Mouse (Mus musculus) monocyte, adult 2 months (primary cell): ENCODE data around the gene Ccl25.

ENCODE experiments used
- DNase-seq, 2 experiments: peaks; one replicate each; pipeline ENCODE4 v3.0.0; 2022; ENCODE audit warnings: low spot score in 2 of 2, low read depth in 1 of 2

Gene Ccl25

GRCm38 (mm10) chr8:4324983-4325750, at the start of gene Ccl25, which contains the start of gene Elavl1:
Ccl25 (plus strand) TSS chr8:4325210.
Elavl1 (minus strand) TSS chr8:4325413.
- DNase-seq, result peak; percentile 82 to 94

DNA sequence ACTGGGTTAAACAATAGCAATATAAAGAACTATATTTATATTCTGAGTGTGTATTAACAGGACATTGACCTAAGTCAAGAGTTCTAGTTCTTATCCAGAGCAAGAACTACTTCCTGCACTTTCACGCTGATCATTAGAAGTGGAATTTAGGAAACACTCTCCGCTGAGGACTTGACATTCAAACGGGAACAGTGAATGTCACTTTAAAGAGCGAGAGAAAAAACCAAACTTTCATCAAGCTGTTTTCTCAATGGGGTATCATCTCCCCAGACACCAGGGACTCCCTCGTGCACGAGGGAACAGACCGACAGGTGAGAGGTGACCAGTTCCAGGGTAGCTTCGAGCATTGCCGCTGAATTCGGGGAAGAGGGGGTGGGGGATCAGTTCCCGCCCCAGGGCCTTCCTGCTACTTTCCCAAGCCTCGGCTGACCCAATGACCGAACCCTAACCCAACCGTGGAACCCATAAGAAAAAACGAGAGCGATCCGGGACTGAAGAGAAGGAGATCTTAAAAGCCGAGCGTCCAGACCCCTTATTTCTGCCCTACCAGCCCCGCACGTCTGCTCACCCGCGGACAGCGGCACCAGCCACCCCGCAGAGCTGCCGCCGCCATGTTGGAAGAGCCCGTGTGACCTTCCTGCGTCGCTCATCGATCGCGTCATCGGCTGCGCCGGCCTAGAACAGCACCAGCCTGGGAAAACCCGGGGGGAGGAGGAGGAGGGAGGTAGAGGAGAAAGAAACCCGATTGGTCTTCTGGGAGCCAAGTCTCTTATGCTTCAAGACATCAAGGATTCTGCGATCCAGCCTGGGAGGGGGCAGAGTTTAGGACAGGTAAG, 49.5 kb upstream of the Ccl25 start, which contains the start of gene Timm44:
TSS of gene Timm44 (minus strand) at position 639 of the 836 bp plus-strand sequence.
- DNase-seq, result peak; percentile 72 to 87

DNA sequence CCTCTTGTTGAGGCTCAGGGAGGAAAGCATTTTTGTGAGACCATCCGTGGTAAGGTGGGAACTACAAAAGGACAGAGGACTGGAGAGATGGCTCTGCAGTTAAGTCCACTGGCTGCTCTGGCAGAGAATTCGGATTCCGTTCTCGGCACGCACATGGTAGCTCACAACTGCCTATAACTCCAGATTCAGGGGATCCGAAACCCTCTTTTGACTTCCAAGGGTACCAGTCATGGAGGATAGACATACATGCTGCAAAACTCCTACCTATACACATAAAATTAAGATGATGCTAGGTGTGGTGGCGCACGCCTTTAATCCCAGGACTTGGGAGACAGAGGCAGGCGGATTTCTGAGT, 48.9 kb upstream of the Ccl25 start:
- DNase-seq, result no peak

- DNase-seq, result no peak
These were observed 32.3 kb upstream of the Ccl25 start for GRCm38 (mm10) chr8:4292738-4293137.

GRCm38 (mm10) chr8:4297822-4298221, 27.2 kb upstream of the Ccl25 start:
- DNase-seq, result no peak

- no peak for DNase-seq
These were observed 20.9 kb upstream of the Ccl25 start for GRCm38 (mm10) chr8:4304124-4304547.

GRCm38 (mm10) chr8:4305838-4306237, 19.2 kb upstream of the Ccl25 start:
- DNase-seq, result no peak

DNA sequence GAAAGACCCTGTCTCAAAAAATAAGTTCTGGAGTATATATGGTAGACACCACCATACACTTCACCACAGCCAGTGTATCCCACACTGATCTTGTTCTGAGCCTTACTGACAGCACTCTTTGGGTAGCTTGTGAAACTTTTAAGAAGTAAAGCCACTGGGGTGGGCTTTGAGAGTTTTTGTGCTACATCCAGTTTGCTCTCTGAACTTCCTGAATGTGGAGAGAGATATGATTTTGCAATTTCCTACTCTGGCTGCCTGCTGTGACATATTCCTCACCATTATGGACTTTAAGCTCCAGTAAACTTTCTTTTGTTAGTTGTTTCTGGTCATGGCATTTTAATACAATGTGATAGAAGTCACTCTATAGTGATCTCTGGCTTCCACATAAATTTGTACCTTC, 12.9 kb upstream of the Ccl25 start:
- DNase-seq, result no peak

DNA sequence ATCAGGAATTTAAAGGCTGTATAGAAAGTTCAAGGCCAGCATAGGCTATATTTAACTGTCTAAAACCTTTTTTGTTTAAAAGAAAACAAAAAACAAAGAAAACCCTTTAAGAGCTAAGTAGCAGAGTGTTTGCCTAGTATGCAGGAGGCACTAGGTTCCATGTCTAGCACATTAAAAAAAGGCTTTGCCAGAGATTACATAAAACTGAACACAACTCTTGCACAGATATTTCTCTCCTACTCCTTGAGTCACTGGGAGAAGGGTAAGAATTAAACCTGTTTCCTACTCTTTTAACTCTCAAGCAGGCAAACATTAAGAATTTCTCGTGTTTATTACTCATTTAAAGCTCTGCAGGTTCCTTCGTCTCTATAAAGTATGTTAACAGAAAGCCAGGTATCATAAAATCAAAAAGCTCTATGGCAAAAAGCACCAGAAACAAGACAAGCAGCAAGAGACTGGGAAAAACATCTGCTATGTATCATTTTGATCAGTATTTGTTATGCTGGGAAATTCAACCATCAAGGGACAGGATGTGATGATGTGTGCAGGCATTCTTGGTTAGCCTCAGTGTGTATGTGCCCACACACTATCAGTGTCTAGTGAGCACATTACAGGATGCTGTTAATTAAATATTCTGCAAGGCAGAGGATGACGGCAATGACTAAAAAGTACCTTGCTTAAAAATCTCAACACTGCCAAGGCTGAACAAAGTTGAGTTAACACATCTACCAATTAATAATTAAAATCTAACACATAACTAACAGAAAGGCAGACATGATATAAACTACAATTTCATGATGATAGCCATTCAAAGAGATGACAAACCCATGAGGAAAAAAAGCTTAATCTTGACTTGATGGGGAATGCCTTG, 11.5 kb upstream of the Ccl25 start:
- no peak for DNase-seq

GRCm38 (mm10) chr8:4314852-4315251, 10.2 kb upstream of the Ccl25 start:
- no peak for DNase-seq

- DNase-seq, result no peak
These were observed 6.9 kb upstream of the Ccl25 start for GRCm38 (mm10) chr8:4318124-4318523.

GRCm38 (mm10) chr8:4318796-4319572, 6.0 kb upstream of the Ccl25 start:
- DNase-seq, result no peak

DNA sequence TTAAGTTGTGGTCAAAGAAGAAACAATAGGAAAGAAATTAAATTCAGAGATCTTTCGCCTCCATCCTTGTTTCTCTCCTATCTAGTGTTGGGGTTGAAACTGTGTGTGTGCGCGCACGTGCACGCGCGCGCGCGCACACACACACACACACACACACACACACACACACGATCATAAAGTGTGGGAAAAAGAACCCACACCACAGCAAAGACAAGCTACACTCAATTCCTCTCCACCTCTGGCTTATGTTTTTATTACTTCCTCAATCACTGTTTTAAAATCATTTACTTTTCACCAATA, 5.5 kb upstream of the Ccl25 start:
- DNase-seq, result no peak

DNA sequence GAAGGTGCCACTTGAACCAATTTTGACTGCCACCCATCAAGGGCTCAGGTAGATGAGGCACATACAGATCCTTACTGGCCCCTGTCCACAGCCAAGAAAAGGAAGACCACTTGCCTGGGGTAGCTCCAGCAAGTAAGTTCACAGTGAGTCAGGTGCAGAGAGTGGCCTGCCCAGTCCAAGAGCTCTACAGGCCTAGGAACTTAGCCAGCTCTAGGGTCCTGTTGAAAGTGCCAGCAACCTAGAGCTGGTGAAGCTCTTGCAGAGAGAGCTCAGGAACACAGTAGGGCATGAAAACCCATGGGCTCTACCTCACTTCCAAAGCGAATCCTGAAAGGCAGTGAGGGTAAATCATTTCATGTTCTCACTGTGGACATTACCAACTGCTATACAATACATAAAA, 4.6 kb upstream of the Ccl25 start:
- DNase-seq, result no peak

DNA sequence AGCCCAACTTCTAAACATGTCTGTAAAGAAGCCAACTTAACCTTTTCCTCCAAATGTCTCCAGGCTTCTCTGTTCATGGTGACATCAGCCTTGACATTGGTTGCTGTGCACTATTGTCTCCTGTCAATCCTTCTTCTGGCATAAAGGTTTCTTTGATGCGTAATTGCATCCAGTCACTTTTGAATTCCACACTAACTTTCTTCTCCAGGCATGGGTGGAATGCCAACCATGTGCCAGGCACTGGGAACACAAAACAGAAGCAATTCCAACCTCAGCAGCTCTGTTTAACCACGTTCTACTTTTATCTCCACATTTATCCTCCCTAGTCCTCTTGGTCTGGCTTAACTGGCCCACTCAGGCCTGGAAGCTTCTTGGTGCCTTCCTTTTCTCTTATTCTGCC, 4.0 kb upstream of the Ccl25 start:
- DNase-seq, result no peak

DNA sequence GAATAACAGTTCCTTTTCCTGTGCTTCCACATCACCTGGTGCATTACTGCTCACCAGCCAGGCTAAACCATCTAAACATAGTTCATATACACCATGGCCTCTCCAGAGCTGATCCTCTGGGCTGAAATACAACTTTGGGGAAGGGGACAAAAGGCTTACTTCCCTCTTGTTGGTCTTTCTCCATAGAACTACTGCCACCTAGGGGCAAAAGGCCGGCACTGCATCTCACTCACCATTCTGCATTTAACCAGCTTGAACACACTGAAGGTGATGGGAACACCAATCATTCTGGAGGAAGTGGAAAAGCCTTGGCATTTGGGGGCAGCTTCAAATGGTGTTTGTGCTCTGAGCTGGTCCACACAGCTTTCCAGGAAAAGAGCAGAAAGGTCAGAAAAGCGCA, 2.5 kb upstream of the Ccl25 start:
- DNase-seq, result peak; percentile 48 to 76

GRCm38 (mm10) chr8:4323917-4324316, 1.1 kb upstream of the Ccl25 start:
- no peak for DNase-seq

- peak in 1 of 2 experiments; percentile 1 for DNase-seq
These were observed 485 bp upstream of the Ccl25 start for GRCm38 (mm10) chr8:4324525-4324924.

- DNase-seq, result no peak
These were observed 684 bp downstream of the Ccl25 start for GRCm38 (mm10) chr8:4325751-4326036.

DNA sequence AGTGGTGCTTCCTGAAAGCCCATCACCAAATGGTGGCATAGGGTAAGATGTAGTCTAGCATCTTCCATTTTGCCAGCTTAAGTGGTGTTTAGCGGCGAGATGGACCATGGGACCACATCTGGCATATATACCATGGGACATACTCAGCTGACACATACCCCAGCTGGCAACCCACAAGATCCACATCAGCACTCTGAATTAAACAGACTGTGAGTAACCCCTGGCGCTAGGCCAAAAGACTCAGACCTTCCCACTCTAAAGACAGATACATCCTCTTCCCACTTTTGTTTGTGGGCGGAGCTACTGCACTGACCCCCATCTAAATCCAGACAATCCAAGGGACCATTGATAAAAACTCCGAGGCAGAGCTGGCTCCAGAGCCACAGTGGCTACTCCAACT, 4.0 kb downstream of the Ccl25 start:
- no peak for DNase-seq

- no peak for DNase-seq
These were observed 9.0 kb downstream of the Ccl25 start for GRCm38 (mm10) chr8:4333966-4334365.
